Mouse (Mus musculus) CD4-positive naive resting alpha-beta T cell, adult 57 days (primary cell): ENCODE measurements around the gene Xpo4. TPM values are rescaled to one million over a fixed set of nuclear protein-coding genes. Genes with fewer than 3 reads are reported as not detected.

ENCODE experiments used
- total RNA-seq: library from RNA; stranded (reverse); gene quantifications from one replicate; pipeline ENCODE4 v1.2.4, GENCODE M21; 2023

The Xpo4 gene
- 38.0 TPM for total RNA-seq

DNA sequence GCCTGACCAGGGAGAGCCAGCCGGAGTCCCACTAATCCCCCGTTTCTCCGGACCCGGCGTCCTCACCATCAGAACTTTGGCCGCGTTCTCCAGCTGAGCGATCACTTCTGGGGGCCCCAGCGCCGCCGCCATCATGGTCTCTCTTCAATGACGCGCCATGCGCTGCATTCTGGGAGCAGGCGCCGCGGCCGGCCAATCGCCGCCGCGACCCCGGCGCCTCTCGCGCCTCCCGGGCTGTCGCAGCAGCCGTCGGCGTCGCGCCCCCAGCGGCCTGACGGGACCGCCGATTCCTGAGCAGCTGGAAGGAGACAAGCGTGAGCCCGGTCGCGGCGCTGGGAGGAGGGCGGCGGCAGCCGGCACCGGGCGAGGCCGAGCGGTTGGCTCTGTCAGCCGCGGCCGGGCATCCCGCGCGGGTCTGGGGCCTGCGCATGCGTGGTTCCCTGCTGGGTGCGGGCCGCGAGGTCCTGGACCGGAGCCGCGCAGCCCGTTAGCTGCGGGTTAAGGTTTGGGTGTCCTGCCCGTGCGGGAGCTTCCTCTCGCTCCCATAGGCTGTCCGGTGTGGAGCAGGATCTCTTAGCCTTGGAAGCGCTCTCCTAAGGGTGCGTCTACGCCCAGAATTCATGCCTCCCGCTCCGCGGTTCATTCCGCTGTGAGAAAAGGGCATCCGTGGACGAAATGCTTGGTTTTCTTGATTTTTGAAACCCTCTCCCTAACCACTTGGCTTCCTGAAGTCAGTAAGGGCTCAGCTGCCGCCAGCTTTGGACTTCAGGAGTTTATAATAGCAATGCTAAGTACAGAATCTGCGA lies at the start of gene Xpo4:
TSS of gene Xpo4 (minus strand) at position 609 of the 806 bp plus-strand sequence.

DNA sequence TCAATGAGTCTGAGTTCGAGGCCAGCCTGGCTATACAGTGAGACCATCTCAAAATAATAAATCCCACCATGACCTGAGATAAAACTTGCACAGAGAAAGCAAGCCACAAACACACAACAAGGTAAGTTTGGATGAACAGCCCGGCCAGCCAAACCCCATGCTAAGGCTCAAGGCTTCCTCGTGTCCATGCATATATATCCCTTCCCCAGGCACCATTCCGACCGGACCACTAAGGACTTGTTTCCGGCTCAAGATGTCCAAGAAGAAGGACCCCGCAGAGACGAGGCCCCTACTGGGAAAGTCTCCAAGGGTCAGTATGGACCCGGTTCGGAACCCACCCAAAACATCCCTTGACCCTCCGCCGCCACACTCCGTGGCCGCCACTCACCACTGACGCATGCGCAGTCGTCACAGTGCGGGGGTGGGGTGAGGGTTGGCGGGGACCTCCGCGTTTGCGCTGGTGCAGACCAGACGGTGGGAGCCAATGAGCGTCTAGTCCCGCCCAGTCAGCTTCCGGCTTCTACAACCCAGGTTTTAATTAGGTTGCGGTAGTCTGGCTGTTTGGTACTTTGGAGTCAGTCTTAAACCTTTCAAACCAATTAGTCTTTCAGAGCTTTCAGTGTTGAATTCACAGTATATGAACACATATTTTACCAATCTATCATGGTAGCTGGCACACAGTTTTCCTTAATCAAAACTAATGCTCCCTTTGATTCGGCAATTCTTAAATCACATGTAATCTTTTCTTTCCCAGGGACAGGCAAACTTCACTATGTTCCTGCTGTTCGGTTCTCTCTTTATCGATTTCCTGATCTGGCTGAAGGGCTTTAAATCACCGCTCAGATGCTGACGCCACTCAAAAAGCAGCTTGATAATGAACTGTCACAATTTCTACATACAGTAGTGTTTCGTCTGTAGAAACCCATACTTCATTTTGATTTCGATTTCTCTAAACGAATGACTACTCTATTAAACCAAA lies 93.8 kb downstream of the Xpo4 start, which contains the start of gene Eef1akmt1:
TSS of gene Eef1akmt1 (minus strand) at position 458 of the 979 bp plus-strand sequence.

Other genes with a start within 250 kb of the Xpo4 start
- 5.6 TPM for gene Ift88, start 241.4 kb downstream of the Xpo4 start, total RNA-seq
- gene Il17d, start 140.7 kb downstream of the Xpo4 start, total RNA-seq, result not detected
- 14.3 TPM for gene Eef1akmt1, start 93.8 kb downstream of the Xpo4 start, total RNA-seq
- gene Gm49361, start 80.7 kb upstream of the Xpo4 start, total RNA-seq, result not detected
- gene Lats2, start 93.0 kb upstream of the Xpo4 start, total RNA-seq, result 57.2 TPM
- 71.8 TPM for gene Sap18, start 132.8 kb upstream of the Xpo4 start, total RNA-seq
- 1.6 TPM for gene Ska3, start 160.8 kb upstream of the Xpo4 start, total RNA-seq
- 51.4 TPM for gene Mrpl57, start 160.8 kb upstream of the Xpo4 start, total RNA-seq
- gene Zdhhc20, start 224.8 kb upstream of the Xpo4 start, total RNA-seq, result 73.3 TPM